Mouse (Mus musculus): Measurements from ENCODE around the gene Calcoco1. TPM values are rescaled to one million over a fixed set of nuclear protein-coding genes. Genes with fewer than 3 reads are reported as not detected.
A peak's percentile ranks its signal among the peaks of the same experiment; 100 is the strongest.

Gene Calcoco1
- polyA plus RNA-seq, 1 experiment from 2014 or later: 21.9 TPM

DNA sequence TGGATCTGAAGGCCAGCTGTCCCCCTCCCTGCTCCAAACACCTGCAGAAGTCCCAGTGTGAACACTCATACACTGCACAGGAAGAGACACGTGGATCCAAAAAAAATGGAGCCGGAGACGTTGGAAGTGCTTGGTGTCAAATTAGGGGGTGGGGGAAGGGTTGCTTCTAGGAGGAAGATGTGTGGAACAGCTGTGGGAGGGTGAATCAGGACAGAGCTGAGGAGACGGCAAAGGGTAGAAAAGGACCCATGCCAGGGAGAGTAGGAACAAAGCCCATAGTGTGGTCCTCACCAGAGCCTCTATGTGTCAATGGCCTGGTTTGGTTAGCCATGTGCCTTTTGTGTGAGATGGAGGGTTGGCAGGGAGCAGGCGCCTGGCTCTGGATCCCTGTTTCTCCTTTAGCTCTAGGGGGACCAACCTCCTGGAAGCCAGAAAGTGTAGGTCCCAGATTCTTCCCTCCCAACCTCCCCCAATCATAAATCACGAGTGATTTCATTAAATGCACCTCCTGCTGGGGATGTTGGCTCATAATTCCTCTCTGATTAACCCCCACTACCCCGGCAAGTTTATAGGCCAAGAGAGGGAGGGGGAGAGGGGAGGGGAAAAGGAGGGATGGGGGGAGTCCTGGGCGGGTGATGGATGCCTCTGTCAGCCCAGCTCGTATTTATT lies 16.6 kb downstream of the Calcoco1 start:
- H3K27me3 ChIP-seq (ENCODE audit: poor library complexity, severe bottlenecking): peaks cover 80% of the 10 kb centered on the region
- 66% methylated on average over 9 of the region's 9 CpGs for WGBS
- H3K36me3 ChIP-seq (replicated peaks): peaks cover 25% of the 10 kb centered on the region
- peaks cover 16% of the 10 kb centered on the region for H3K4me1 ChIP-seq
- no peaks in the 10 kb centered on the region for H3K9me3 ChIP-seq
- DNase-seq (ENCODE audit: extremely low spot score, low spot score): no peak
- no peak overlapping the region for H3K4me3 ChIP-seq
- H3K27ac ChIP-seq: no peak overlapping the region

DNA sequence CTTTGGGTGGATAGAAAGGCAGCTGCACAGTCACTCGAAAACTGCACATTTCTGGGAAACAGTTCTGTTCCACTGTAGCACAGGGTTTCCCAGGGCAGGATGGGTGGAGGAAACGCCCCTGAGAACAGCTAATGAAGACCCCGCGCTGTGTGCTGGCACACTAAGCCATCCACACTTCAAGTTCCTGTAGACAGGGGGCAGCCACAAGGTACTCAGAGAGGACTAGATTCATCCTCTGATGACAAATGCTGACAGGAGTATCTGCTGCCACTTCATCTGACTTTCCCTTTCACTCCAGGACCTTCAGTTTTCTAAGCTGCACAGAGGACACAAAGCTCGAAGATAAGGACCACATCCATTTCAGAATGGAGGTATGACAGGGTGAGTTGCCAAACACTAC lies 17.2 kb downstream of the Calcoco1 start:
- no peak for DNase-seq (ENCODE audit: extremely low spot score, low spot score)
- no peak overlapping the region for H3K27ac ChIP-seq
- no peak overlapping the region for H3K4me3 ChIP-seq
- 74% methylated on average over 5 of the region's 5 CpGs for WGBS
- peaks cover 21% of the 10 kb centered on the region for H3K4me1 ChIP-seq
- H3K9me3 ChIP-seq: no peaks in the 10 kb centered on the region
- peaks cover 83% of the 10 kb centered on the region for H3K27me3 ChIP-seq (ENCODE audit: poor library complexity, severe bottlenecking)
- peaks cover 20% of the 10 kb centered on the region for H3K36me3 ChIP-seq (replicated peaks)

DNA sequence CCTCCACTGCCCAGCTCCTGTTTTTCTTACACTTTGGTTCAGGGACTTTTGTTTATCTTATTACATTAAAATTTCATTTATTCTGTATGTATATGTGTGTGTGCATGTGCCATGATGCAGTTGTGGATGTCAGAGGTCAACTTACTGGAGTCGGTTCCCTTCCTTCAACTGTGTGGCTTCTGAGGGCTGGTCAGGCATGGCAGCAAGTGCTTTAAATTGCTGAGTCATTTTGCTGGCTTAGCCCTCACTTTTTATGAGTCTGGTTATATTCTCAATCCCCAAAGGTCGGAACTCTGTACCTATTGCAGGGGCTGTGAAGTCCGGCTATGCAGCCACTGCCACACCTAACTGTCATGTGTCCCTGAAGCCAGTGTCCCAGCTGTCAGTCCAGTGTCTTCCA lies 19.0 kb downstream of the Calcoco1 start:
- peaks cover 2% of the 10 kb centered on the region for H3K36me3 ChIP-seq (replicated peaks)
- H3K9me3 ChIP-seq: no peaks in the 10 kb centered on the region
- H3K27ac ChIP-seq: no peak overlapping the region
- no peak overlapping the region for H3K4me3 ChIP-seq
- H3K27me3 ChIP-seq (ENCODE audit: poor library complexity, severe bottlenecking): peaks cover 87% of the 10 kb centered on the region
- WGBS: 93% methylated on average over 3 of the region's 3 CpGs
- peaks cover 32% of the 10 kb centered on the region for H3K4me1 ChIP-seq
- no peak for DNase-seq (ENCODE audit: extremely low spot score, low spot score)

DNA sequence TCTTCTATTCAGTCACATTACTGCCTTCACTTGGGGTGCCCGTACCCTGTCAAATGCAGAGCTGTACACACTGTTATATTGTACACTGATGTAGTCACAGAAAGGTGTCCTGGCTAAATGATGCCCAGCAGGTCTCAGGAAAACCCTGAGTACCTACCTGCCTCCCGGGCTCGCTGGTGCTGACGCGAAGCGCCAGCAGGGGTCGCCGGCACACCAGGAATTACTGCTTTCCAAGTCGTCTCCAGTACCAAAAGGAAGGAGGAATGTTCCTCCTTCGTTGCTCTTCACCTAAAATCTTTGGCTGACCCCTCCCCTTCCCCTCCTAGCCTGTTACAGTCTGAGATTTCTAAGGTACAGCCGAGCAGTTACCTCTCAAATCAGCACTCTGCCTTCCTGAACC lies 23.8 kb downstream of the Calcoco1 start:
- H3K27ac ChIP-seq: no peak overlapping the region
- no peak overlapping the region for H3K4me3 ChIP-seq
- peaks cover 98% of the 10 kb centered on the region for H3K27me3 ChIP-seq (ENCODE audit: poor library complexity, severe bottlenecking)
- H3K4me1 ChIP-seq: peaks cover 33% of the 10 kb centered on the region
- DNase-seq (ENCODE audit: extremely low spot score, low spot score): peak; percentile 72
- H3K36me3 ChIP-seq (replicated peaks): no peaks in the 10 kb centered on the region
- 2% methylated on average over 11 of the region's 11 CpGs for WGBS
- no peaks in the 10 kb centered on the region for H3K9me3 ChIP-seq

DNA sequence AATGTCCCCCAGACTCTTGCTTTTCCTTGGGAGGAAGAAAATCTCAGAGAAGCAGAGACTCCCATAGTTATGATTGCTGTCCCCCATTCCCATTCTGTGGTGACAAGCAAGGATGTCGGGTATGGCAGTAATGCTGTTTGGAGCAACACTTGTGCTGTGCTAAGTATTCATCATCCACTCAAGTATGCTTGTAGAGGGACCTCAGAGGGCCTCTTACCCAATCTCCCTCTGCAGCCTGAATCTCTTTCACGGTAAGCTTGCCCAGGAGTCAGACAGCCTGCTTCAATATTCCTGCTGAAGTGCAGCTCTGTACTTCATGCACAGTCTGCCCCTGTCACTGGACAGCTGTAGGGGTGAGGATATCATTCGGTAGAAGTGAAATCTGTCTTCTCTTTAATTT lies 25.1 kb downstream of the Calcoco1 start:
- H3K27me3 ChIP-seq (ENCODE audit: poor library complexity, severe bottlenecking): peaks cover 100% of the 10 kb centered on the region
- H3K4me3 ChIP-seq: no peak overlapping the region
- peaks cover 44% of the 10 kb centered on the region for H3K4me1 ChIP-seq
- H3K9me3 ChIP-seq: no peaks in the 10 kb centered on the region
- no peak for DNase-seq (ENCODE audit: extremely low spot score, low spot score)
- WGBS: 44% methylated on average over 3 of the region's 3 CpGs
- H3K27ac ChIP-seq: no peak overlapping the region
- H3K36me3 ChIP-seq (replicated peaks): no peaks in the 10 kb centered on the region

DNA sequence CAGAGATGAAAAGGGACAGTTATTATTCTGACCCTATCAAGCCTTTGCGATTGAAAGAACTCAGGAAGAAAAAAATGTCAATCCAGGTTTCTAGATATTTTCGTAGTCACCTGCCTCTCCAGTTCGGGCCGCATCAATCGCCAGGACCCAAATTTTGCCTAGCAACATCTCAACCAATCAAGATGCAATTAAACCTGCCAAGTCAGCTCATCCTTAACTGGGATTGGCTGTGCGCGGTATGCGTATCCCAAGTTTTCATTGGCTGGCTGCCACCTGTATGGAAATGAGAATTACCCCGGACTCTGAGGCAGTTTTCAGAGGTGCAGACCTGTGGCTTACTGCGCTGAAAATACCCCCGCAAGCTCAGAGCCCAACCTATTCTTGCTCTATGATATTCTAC lies 28.4 kb downstream of the Calcoco1 start:
- no peak overlapping the region for H3K27ac ChIP-seq
- WGBS: under 1% methylated on average over 11 of the region's 11 CpGs
- no peaks in the 10 kb centered on the region for H3K9me3 ChIP-seq
- no peaks in the 10 kb centered on the region for H3K36me3 ChIP-seq (replicated peaks)
- peaks cover 91% of the 10 kb centered on the region for H3K27me3 ChIP-seq (ENCODE audit: poor library complexity, severe bottlenecking)
- H3K4me3 ChIP-seq: peak overlapping the region; percentile 54
- DNase-seq (ENCODE audit: extremely low spot score, low spot score): peak; percentile 68
- peaks cover 36% of the 10 kb centered on the region for H3K4me1 ChIP-seq

DNA sequence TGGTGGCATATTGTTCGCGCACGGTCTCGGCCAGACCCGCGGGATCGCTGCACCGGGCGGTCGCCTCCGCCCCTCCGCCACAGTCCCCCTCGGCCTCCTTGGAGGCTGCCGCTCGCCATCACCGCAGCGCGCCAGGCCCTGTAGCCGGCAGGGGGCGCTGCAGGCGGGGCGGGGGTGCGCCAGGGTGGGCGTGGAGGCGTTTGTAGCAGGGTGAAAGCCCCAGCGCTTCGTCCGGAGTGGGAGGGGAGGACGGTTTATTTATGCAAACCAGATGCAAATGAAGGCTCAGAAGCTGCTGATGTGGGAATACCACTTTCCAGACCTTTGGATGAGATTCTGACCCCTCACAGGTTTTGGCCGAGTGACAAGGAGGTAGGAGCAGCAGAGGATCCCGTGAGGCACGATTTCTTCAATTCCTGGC lies 29.0 kb downstream of the Calcoco1 start:
- peak; percentile 83 for DNase-seq (ENCODE audit: extremely low spot score, low spot score)
- Histone ChIP-seq H3K4me3 (peak overlapping the region; percentile 54), H3K27ac (peak overlapping the region; percentile 56), H3K27me3 (ENCODE audit: poor library complexity, severe bottlenecking) (peaks cover 87% of the 10 kb centered on the region), H3K9me3 (no peaks in the 10 kb centered on the region), H3K36me3 (replicated peaks) (no peaks in the 10 kb centered on the region), H3K4me1 (peaks cover 33% of the 10 kb centered on the region)
- WGBS: 1% methylated on average over 32 of the region's 32 CpGs

DNA sequence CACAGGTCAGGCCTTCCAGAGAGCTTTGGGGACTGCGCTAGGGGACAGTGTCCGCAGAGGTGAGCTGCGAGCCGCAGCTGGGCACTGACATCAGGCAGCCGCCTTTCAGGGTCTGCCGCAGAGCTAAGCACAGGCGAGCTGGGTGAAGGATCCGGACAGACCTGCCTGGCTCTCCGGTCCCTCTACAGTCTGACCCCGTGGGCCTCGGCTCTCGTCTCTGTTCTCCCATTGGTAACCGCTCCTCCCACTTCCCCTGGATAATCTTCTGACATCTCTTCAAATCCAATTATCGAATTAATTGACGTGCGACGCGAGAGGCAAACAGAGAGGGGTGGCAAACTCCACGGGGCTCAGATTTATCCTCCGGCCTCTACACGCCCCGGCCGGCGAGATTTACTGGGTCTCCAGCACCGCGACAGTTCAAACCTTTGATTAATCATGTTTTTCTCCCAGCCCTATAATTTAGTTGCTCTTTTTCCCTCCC lies 29.6 kb downstream of the Calcoco1 start:
- Histone ChIP-seq H3K4me1 (peaks cover 33% of the 10 kb centered on the region), H3K9me3 (no peaks in the 10 kb centered on the region), H3K4me3 (peak overlapping the region; percentile 54), H3K36me3 (replicated peaks) (no peaks in the 10 kb centered on the region), H3K27me3 (ENCODE audit: poor library complexity, severe bottlenecking) (peaks cover 87% of the 10 kb centered on the region), H3K27ac (0 out of 2 replicates have a peak overlapping the region, but pooled peaks have one; percentile 31)
- under 1% methylated on average over 26 of the region's 26 CpGs for WGBS
- peak; percentile 62 for DNase-seq (ENCODE audit: extremely low spot score, low spot score)

DNA sequence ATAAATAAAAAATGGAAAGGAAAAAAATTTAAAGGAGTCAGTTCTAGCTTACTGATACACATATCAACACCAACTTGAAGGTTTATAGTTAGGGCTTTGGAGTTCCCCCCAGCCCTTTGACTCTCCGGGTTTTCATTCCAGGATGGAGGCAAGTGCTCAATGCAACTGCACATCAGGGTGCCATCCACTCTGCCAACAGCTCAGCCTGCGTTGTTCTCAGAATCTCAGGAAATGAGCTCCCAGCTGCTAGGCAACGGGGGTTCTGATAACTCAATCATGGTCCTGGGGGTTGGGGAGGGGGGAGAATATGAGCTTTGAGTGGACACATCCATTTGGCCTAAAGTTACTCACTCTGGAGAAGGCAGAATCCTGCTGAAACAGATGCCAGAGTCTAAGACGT lies 36.2 kb downstream of the Calcoco1 start:
- H3K4me1 ChIP-seq: peaks cover 18% of the 10 kb centered on the region
- no peaks in the 10 kb centered on the region for H3K36me3 ChIP-seq (replicated peaks)
- no peaks in the 10 kb centered on the region for H3K9me3 ChIP-seq
- no peak overlapping the region for H3K27ac ChIP-seq
- no peak overlapping the region for H3K4me3 ChIP-seq
- DNase-seq (ENCODE audit: extremely low spot score, low spot score): no peak
- peaks cover 62% of the 10 kb centered on the region for H3K27me3 ChIP-seq (ENCODE audit: poor library complexity, severe bottlenecking)
- 10% methylated on average over 4 of the region's 4 CpGs for WGBS

DNA sequence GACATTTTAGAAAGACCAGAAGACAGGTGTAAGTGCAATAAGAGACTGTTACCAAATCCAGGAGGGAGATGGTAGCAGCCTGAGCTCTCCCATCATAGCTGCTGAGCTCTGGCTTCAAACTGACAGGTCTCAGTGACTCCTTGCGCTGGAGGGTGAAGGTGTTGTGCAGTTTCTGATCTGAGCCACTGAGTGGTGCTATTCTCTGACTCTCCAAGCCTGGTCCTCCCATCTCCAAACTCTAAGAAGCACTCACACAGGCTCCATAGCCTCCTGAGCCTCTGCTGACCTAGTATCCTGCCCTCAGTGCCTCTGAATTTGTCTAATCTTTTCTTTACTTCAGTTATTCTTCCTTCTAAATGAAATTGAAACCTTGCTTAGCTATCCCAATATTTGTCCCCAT lies 38.3 kb downstream of the Calcoco1 start:
- Histone ChIP-seq H3K4me1 (peaks cover 18% of the 10 kb centered on the region), H3K4me3 (no peak overlapping the region), H3K9me3 (no peaks in the 10 kb centered on the region), H3K36me3 (replicated peaks) (no peaks in the 10 kb centered on the region), H3K27me3 (ENCODE audit: poor library complexity, severe bottlenecking) (peaks cover 49% of the 10 kb centered on the region), H3K27ac (no peak overlapping the region)
- no peak for DNase-seq (ENCODE audit: extremely low spot score, low spot score)
- 16% methylated on average over 1 of the region's 1 CpGs for WGBS

DNA sequence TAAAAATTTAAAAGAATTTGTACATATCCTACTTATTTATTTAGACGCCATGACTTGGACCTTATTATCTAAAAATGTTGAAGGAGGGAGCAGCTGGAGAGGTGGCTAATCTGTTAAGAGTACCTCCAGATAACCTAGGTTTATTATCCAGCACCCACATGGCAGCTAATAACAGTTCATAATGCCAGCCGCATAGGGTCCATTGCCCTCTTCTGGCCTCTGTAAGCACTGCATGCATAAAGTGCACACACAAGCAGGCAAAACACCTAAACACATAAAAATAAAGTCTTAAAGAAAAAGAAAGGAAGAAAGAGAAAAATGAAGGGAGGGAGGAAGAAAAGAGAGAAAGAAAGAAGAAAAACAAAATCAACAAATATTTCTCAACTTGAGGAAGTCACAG lies 45.6 kb downstream of the Calcoco1 start:
- Histone ChIP-seq H3K36me3 (replicated peaks) (no peaks in the 10 kb centered on the region), H3K9me3 (no peaks in the 10 kb centered on the region), H3K4me3 (no peak overlapping the region), H3K27ac (no peak overlapping the region), H3K4me1 (peaks cover 30% of the 10 kb centered on the region), H3K27me3 (ENCODE audit: poor library complexity, severe bottlenecking) (no peaks in the 10 kb centered on the region)
- WGBS: 92% methylated on average over 2 of the region's 2 CpGs
- no peak for DNase-seq (ENCODE audit: extremely low spot score, low spot score)

DNA sequence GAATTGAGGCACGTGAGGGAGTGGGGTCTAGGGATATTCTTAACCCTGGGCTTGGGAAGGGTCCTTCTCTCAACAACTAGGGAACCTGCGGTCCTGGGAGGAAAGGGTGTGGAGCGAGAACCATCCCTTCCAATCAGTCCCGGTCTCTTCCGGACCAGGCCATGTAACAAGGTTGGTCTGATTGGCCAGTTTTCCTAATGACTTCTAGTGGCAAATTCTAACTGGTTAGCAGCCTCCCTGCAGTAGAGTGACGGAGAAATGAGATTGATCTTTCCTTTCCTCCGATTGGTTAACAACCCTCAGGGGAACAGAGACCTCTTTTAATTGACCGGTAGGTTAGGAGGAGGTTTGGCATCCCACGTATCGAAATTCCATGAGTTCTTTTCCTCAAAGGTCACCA lies 48.4 kb downstream of the Calcoco1 start:
- H3K4me3 ChIP-seq: peak overlapping the region; percentile 82
- DNase-seq (ENCODE audit: extremely low spot score, low spot score): peak; percentile 64
- H3K36me3 ChIP-seq (replicated peaks): peaks cover 11% of the 10 kb centered on the region
- 2% methylated on average over 10 of the region's 10 CpGs for WGBS
- H3K27ac ChIP-seq: peak overlapping the region; percentile 100
- H3K27me3 ChIP-seq (ENCODE audit: poor library complexity, severe bottlenecking): no peaks in the 10 kb centered on the region
- no peaks in the 10 kb centered on the region for H3K9me3 ChIP-seq
- peaks cover 51% of the 10 kb centered on the region for H3K4me1 ChIP-seq

DNA sequence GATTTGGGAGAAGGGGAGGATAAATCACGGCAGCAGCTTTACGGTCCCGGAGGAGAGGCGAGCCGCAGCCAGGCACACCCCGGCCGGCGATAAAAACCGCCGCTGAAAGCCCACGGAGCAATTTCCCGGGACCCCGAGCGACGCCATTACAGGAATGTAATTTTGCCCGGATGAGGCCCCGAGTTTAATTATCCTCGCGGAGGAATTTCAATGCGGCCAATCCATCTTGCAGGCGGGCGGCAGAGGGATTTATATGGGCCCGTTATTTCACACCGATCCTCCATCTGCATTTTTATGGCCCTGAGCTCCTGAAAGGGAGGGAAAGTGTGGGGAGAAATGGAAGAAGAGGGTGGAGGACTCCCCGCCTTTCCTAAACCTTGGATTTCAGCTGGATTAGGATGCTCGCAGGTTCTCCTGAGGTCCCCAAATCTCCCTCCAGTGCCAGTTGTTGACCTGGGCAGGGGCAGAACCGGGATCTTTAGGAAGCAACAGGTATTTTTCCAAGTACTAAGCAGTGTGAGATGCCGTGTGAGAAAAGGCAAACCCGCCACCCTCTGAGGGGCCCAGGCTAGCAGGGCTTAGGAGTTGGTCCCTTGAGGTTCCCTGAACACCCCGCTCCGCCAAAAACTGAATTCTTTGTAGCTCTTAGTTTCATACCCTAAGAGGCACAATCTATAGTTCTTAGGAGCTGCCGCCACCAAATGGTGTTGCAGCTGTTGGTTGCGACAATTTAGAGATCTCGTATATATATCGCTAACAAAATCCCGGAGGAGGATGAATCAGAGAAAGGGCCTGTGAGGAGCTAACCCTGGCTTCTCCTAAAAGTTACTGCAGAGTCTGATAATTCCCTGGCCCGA lies 49.5 kb downstream of the Calcoco1 start, which contains the start of gene Atp5g2:
TSS of gene Atp5g2 (minus strand) at position 138 of the 857 bp plus-strand sequence.
- peak within 1 kb of the TSS; percentile 100 for H3K27ac ChIP-seq
- H3K27me3 ChIP-seq (ENCODE audit: poor library complexity, severe bottlenecking): no peaks in the 10 kb centered on the region
- H3K9me3 ChIP-seq: no peaks in the 10 kb centered on the region
- WGBS: 3% methylated on average over 37 of the region's 37 CpGs
- peaks cover 51% of the 10 kb centered on the region for H3K4me1 ChIP-seq
- peak within 1 kb of the TSS; percentile 82 for H3K4me3 ChIP-seq
- H3K36me3 ChIP-seq (replicated peaks): peaks cover 21% of the 10 kb centered on the region
- DNase-seq (ENCODE audit: extremely low spot score, low spot score): peak; percentile 64
